Mouse (Mus musculus) stomach, postnatal 0 days (tissue): ENCODE measurements at regions not wholly inside any gene's neighbourhood (a gene's known extent, or its start where the extent isn't known, plus 50 kb on each side); places are given as distances from the start of the nearest gene placed in this dataset.

ENCODE experiments used
- ATAC-seq: fragments of 200-750 bp; cut with Nextera tagmentation; 2 replicates; pipeline ENCODE4 v1.8.0; 2017; ENCODE audit not compliant: low FRiP score, low TSS enrichment
- DNase-seq: peaks from one replicate; pipeline ENCODE4 v3.0.0-alpha.2; 2016; ENCODE audit warnings: low spot score
- H3K27ac ChIP-seq: fragments of 300-500 bp; sonication (generic); replicated peaks from 2 replicates; pipeline ENCODE4 v1.5.1; 2014; ENCODE audit warnings: mild to moderate bottlenecking, control low read depth
- H3K27me3 ChIP-seq: fragments of 300-500 bp; sonication (generic); 2 replicates; pipeline ENCODE4 v1.6.1; 2014; ENCODE audit warnings: low read length; ENCODE audit not compliant: control insufficient read depth, insufficient read depth
- H3K36me3 ChIP-seq: fragments of 300-500 bp; sonication (generic); 2 replicates; pipeline ENCODE4 v1.6.1; 2014; ENCODE audit warnings: low read length, mixed read lengths; ENCODE audit not compliant: control insufficient read depth, insufficient read depth
- H3K4me1 ChIP-seq: fragments of 300-500 bp; sonication (generic); replicated peaks from 2 replicates; pipeline ENCODE4 v1.6.1; 2014; ENCODE audit warnings: antibody characterized with exemption; ENCODE audit not compliant: control insufficient read depth, insufficient read depth
- H3K4me2 ChIP-seq: fragments of 300-500 bp; sonication (generic); replicated peaks from 2 replicates; pipeline ENCODE4 v1.6.1; 2014; ENCODE audit warnings: low read depth, mild to moderate bottlenecking, control low read depth, moderate library complexity
- H3K4me3 ChIP-seq: fragments of 300-500 bp; sonication (generic); 2 replicates; pipeline ENCODE4 v1.5.1; 2014; ENCODE audit warnings: low read depth, low read length, control low read depth
- H3K9ac ChIP-seq: fragments of 300-500 bp; sonication (generic); 2 replicates; pipeline ENCODE4 v1.6.1; 2014; ENCODE audit warnings: mild to moderate bottlenecking, low read length, control low read depth, mixed read lengths
- H3K9me3 ChIP-seq: fragments of 300-500 bp; sonication (generic); 2 replicates; pipeline ENCODE4 v1.6.1; 2016; ENCODE audit warnings: low read length; ENCODE audit not compliant: control insufficient read depth
- CTCF ChIP-seq: IDR thresholded peaks from 2 replicates; pipeline ENCODE4 v1.5.1; 2016; ENCODE audit warnings: antibody characterized with exemption, low read depth, mild to moderate bottlenecking, moderate library complexity
- EP300 ChIP-seq: optimal IDR thresholded peaks from 2 replicates; pipeline ENCODE3; 2016; ENCODE audit warnings: antibody characterized with exemption
- WGBS: fragments of 180-500 bp; shearing (Covaris S2); extraction: QIAGEN DNeasy Blood & Tissue Kit; methylation state at CpG from one replicate; pipeline ENCODE4 v1.1.7; 2014; 5-methylcytosine and 5-hydroxymethylcytosine counted together

GRCm38 (mm10) chr13:112130774-112131173 is 157.5 kb upstream of the Ankrd55 start:
- WGBS, result 68% methylated on average over 2 of the region's 2 CpGs
- TF ChIP-seq CTCF (no peak), EP300 (no peak)

GRCm38 (mm10) chr13:112131191-112131590 is 157.1 kb upstream of the Ankrd55 start:
- 50% methylated on average over 12 of the region's 12 CpGs for WGBS
- no peak for ATAC-seq
- H3K9me3 ChIP-seq, result no peaks in the 10 kb centered on the region
- no peak for DNase-seq
- no peaks in the 10 kb centered on the region for H3K27me3 ChIP-seq
- no peaks in the 10 kb centered on the region for H3K36me3 ChIP-seq
- no peak overlapping the region for H3K4me3 ChIP-seq
- H3K4me1 ChIP-seq, result no peaks in the 10 kb centered on the region
- TF ChIP-seq EP300 (no peak), CTCF (no peak)
- H3K27ac ChIP-seq, result no peak overlapping the region
- no peak overlapping the region for H3K9ac ChIP-seq
- no peak overlapping the region for H3K4me2 ChIP-seq

More at GRCm38 (mm10) chr13:112130774-112131173, 157.5 kb upstream of the Ankrd55 start:
- ATAC-seq (no peak), DNase-seq (no peak)
- Histone ChIP-seq H3K36me3 (no peaks in the 10 kb centered on the region), H3K9me3 (no peaks in the 10 kb centered on the region), H3K27ac (no peak overlapping the region), H3K9ac (no peak overlapping the region), H3K4me3 (no peak overlapping the region), H3K4me2 (no peak overlapping the region), H3K27me3 (no peaks in the 10 kb centered on the region), H3K4me1 (no peaks in the 10 kb centered on the region)

- Histone ChIP-seq H3K27ac (no peak overlapping the region), H3K36me3 (no peaks in the 10 kb centered on the region), H3K4me3 (no peak overlapping the region), H3K4me2 (no peak overlapping the region), H3K4me1 (no peaks in the 10 kb centered on the region), H3K27me3 (no peaks in the 10 kb centered on the region), H3K9ac (no peak overlapping the region), H3K9me3 (no peaks in the 10 kb centered on the region)
- WGBS, result 81% methylated on average over 2 of the region's 2 CpGs
- DNase-seq, result no peak
- no peak for TF ChIP-seq CTCF
- ATAC-seq, result no peak
Observed at GRCm38 (mm10) chr13:112133736-112134135, 154.5 kb upstream of the Ankrd55 start.

GRCm38 (mm10) chr13:112134701-112135100 is 153.6 kb upstream of the Ankrd55 start:
- H3K4me2 ChIP-seq, result no peak overlapping the region
- H3K27ac ChIP-seq, result no peak overlapping the region
- no peak for ATAC-seq
- no peaks in the 10 kb centered on the region for H3K4me1 ChIP-seq
- H3K27me3 ChIP-seq, result no peaks in the 10 kb centered on the region
- WGBS, result 83% methylated on average over 4 of the region's 4 CpGs
- DNase-seq, result no peak
- H3K9me3 ChIP-seq, result no peaks in the 10 kb centered on the region
- H3K36me3 ChIP-seq, result no peaks in the 10 kb centered on the region
- H3K4me3 ChIP-seq, result no peak overlapping the region
- no peak overlapping the region for H3K9ac ChIP-seq
- no peak for TF ChIP-seq CTCF
- no peak for TF ChIP-seq EP300

GRCm38 (mm10) chr13:112135777-112136176 is 152.5 kb upstream of the Ankrd55 start:
- H3K9ac ChIP-seq, result no peak overlapping the region
- DNase-seq (no peak), ATAC-seq (no peak)
- no peaks in the 10 kb centered on the region for H3K9me3 ChIP-seq
- H3K36me3 ChIP-seq, result no peaks in the 10 kb centered on the region
- H3K4me3 ChIP-seq, result no peak overlapping the region
- no peaks in the 10 kb centered on the region for H3K27me3 ChIP-seq
- H3K4me2 ChIP-seq, result no peak overlapping the region
- no peak overlapping the region for H3K27ac ChIP-seq
- H3K4me1 ChIP-seq, result no peaks in the 10 kb centered on the region
- 90% methylated on average over 5 of the region's 5 CpGs for WGBS
- TF ChIP-seq EP300 (no peak), CTCF (no peak)

GRCm38 (mm10) chr13:112136850-112137249 is 151.4 kb upstream of the Ankrd55 start:
- no peak for TF ChIP-seq EP300
- TF ChIP-seq CTCF, result no peak
- 90% methylated on average over 1 of the region's 1 CpGs for WGBS
- Histone ChIP-seq H3K4me1 (no peaks in the 10 kb centered on the region), H3K9me3 (no peaks in the 10 kb centered on the region), H3K4me2 (no peak overlapping the region), H3K27me3 (no peaks in the 10 kb centered on the region), H3K4me3 (no peak overlapping the region), H3K27ac (no peak overlapping the region), H3K36me3 (no peaks in the 10 kb centered on the region), H3K9ac (no peak overlapping the region)
- no peak for ATAC-seq
- no peak for DNase-seq
